Mouse (Mus musculus) heart, embryonic 11.5 days (tissue): ENCODE results near the gene Sstr3. TPM values are rescaled to one million over a fixed set of nuclear protein-coding genes. Genes with fewer than 3 reads are reported as not detected.

Experiments
- ATAC-seq: fragments of 200-750 bp; cut with Nextera tagmentation; replicated peaks from 2 replicates; pipeline ENCODE4 v1.8.0; 2017; ENCODE audit warnings: moderate library complexity; ENCODE audit not compliant: insufficient number of reproducible peaks, low FRiP score, low TSS enrichment
- H3K27ac ChIP-seq: fragments of 300-500 bp; sonication (generic); 2 replicates; pipeline ENCODE4 v1.5.1; 2014; ENCODE audit warnings: mild to moderate bottlenecking, low read depth, low read length
- H3K27me3 ChIP-seq: fragments of 300-500 bp; sonication (generic); 2 replicates; pipeline ENCODE4 v1.6.1; 2014; ENCODE audit warnings: mild to moderate bottlenecking, low read length, mixed read lengths; ENCODE audit not compliant: control insufficient read depth, insufficient read depth
- H3K36me3 ChIP-seq: fragments of 300-500 bp; sonication (generic); 2 replicates; pipeline ENCODE4 v1.6.1; 2014; ENCODE audit warnings: mild to moderate bottlenecking, low read length, moderate library complexity, mixed read lengths; ENCODE audit not compliant: control insufficient read depth, insufficient read depth
- H3K4me1 ChIP-seq: fragments of 300-500 bp; sonication (generic); 2 replicates; pipeline ENCODE4 v1.6.1; 2014; ENCODE audit warnings: low read length; ENCODE audit not compliant: control insufficient read depth, insufficient read depth
- H3K4me2 ChIP-seq: fragments of 300-500 bp; sonication (generic); 2 replicates; pipeline ENCODE4 v1.6.1; 2014; ENCODE audit warnings: mild to moderate bottlenecking, moderate library complexity
- H3K4me3 ChIP-seq: fragments of 300-500 bp; sonication (generic); 2 replicates; pipeline ENCODE4 v1.5.1; 2014; ENCODE audit warnings: low read depth, low read length
- H3K9ac ChIP-seq: fragments of 300-500 bp; sonication (generic); 2 replicates; pipeline ENCODE4 v1.6.1; 2014; ENCODE audit warnings: mild to moderate bottlenecking, low read depth, low read length, moderate library complexity
- H3K9me3 ChIP-seq: fragments of 300-500 bp; sonication (generic); replicated peaks from 2 replicates; pipeline ENCODE4 v1.6.1; 2016; ENCODE audit warnings: low read length; ENCODE audit not compliant: control insufficient read depth
- WGBS: fragments of 180-500 bp; shearing (Covaris S2); extraction: QIAGEN DNeasy Blood & Tissue Kit; methylation state at CpG from one replicate; pipeline ENCODE4 v1.1.7; 2014; ENCODE audit not compliant: insufficient replicate concordance; 5-methylcytosine and 5-hydroxymethylcytosine counted together
- polyA plus RNA-seq: library from polyadenylated mRNA; unstranded; fragments of >200 nt; fragmentation: Nextera tagmentation; extraction: Ambion mirVana; gene quantifications from 2 replicates; pipeline ENCODE4 v1.2.1, GENCODE M21; 2014

Gene Sstr3
- 0.04 and 0.38 TPM in 2 replicates for polyA plus RNA-seq

- ATAC-seq, result no peak
- peaks cover 40% of the 10 kb centered on the region for H3K27me3 ChIP-seq
- no peaks in the 10 kb centered on the region for H3K9me3 ChIP-seq
- no peak within 1 kb of the TSS for H3K4me3 ChIP-seq
- no peak within 1 kb of the TSS for H3K4me2 ChIP-seq
- H3K4me1 ChIP-seq, result peaks cover 20% of the 10 kb centered on the region
- WGBS, result 9% methylated on average over 14 of the region's 14 CpGs
- H3K36me3 ChIP-seq, result no peaks in the 10 kb centered on the region
- H3K9ac ChIP-seq, result no peak within 1 kb of the TSS
- H3K27ac ChIP-seq, result no peak within 1 kb of the TSS
Measured at GRCm38 (mm10) chr15:78544561-78545001, at the start of gene Sstr3. Sstr3 (minus strand) TSS chr15:78544685.

DNA sequence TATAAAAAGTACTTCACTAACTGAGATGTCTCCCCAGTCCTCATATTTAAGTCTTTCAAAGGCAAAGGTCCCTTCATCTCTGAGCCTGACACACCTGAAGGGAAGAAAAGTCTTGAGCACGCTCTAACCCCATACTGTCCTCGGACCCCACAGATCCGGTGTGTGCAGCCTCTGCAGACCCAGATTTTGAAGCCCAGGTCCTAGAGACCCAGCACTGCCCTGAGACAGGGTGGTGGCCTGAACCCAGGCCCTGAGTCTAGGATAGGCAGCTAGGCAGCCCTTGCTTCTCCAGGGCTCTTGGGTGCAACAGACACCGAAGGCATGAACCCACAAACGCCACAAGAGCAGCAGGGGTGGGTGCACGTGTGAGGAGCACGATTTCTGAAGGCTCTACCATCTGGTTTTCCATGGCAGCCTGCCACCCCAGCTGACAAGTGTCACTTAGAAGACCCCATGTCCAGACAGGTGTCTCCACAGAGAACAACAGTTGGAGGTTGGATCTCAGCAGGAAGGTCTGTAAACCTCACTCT, 49.5 kb upstream of the Sstr3 start:
- 80% methylated on average over 7 of the region's 7 CpGs for whole genome bisulfite sequencing
- no peaks in the 10 kb centered on the region for H3K4me1 ChIP-seq
- H3K4me2 ChIP-seq, result no peak overlapping the region
- no peak overlapping the region for H3K9ac ChIP-seq
- H3K27me3 ChIP-seq, result no peaks in the 10 kb centered on the region
- no peak for ATAC-seq
- H3K9me3 ChIP-seq, result no peaks in the 10 kb centered on the region
- no peak overlapping the region for H3K4me3 ChIP-seq
- H3K27ac ChIP-seq, result no peak overlapping the region
- H3K36me3 ChIP-seq, result no peaks in the 10 kb centered on the region

- Histone ChIP-seq H3K27me3 (no peaks in the 10 kb centered on the region), H3K36me3 (no peaks in the 10 kb centered on the region), H3K27ac (no peak overlapping the region), H3K4me2 (no peak overlapping the region), H3K4me1 (no peaks in the 10 kb centered on the region), H3K4me3 (no peak overlapping the region), H3K9ac (no peak overlapping the region), H3K9me3 (no peaks in the 10 kb centered on the region)
- 71% methylated on average over 14 of the region's 14 CpGs for WGBS
- no peak for ATAC-seq
Measured at GRCm38 (mm10) chr15:78592452-78592968, 48.0 kb upstream of the Sstr3 start.

GRCm38 (mm10) chr15:78591680-78592451, 47.4 kb upstream of the Sstr3 start:
- Histone ChIP-seq H3K4me1 (no peaks in the 10 kb centered on the region), H3K36me3 (no peaks in the 10 kb centered on the region), H3K4me3 (no peak overlapping the region), H3K27me3 (no peaks in the 10 kb centered on the region), H3K27ac (no peak overlapping the region), H3K9ac (no peak overlapping the region), H3K9me3 (no peaks in the 10 kb centered on the region), H3K4me2 (no peak overlapping the region)
- ATAC-seq, result no peak
- 60% methylated on average over 15 of the region's 15 CpGs for WGBS

GRCm38 (mm10) chr15:78590785-78591184, 46.3 kb upstream of the Sstr3 start:
- WGBS, result 72% methylated on average over 6 of the region's 6 CpGs

DNA sequence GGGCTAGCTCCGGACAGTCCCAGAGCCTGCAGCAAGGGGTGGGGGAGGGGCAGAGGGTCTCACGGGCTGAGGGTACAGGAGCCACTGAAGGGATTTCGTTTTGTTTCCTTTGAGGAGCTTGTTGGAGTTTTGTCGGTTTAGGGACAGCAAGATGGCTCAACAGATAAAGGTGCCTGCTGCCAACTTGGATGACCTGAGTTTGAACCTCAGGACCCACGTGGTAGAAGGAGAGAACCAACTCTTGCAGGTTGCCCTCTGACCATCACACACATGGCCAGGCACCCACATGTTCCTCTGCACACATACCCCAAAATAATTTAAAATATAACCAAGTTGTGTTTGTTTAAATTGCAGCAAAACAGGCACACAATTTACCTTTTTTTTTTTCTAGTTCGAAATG, 45.5 kb upstream of the Sstr3 start:
- 63% methylated on average over 6 of the region's 6 CpGs for WGBS
- H3K4me3 ChIP-seq, result no peak overlapping the region
- no peaks in the 10 kb centered on the region for H3K36me3 ChIP-seq
- H3K4me1 ChIP-seq, result no peaks in the 10 kb centered on the region
- H3K27me3 ChIP-seq, result no peaks in the 10 kb centered on the region
- H3K27ac ChIP-seq, result no peak overlapping the region
- H3K4me2 ChIP-seq, result no peak overlapping the region
- ATAC-seq, result no peak
- H3K9me3 ChIP-seq, result no peaks in the 10 kb centered on the region
- no peak overlapping the region for H3K9ac ChIP-seq

More at GRCm38 (mm10) chr15:78590785-78591184, 46.3 kb upstream of the Sstr3 start:
- ATAC-seq, result no peak
- Histone ChIP-seq H3K27ac (no peak overlapping the region), H3K27me3 (no peaks in the 10 kb centered on the region), H3K36me3 (no peaks in the 10 kb centered on the region), H3K4me1 (no peaks in the 10 kb centered on the region), H3K4me2 (no peak overlapping the region), H3K4me3 (no peak overlapping the region), H3K9me3 (no peaks in the 10 kb centered on the region), H3K9ac (no peak overlapping the region)

GRCm38 (mm10) chr15:78588900-78589299, 44.4 kb upstream of the Sstr3 start:
- Histone ChIP-seq H3K9ac (no peak overlapping the region), H3K36me3 (no peaks in the 10 kb centered on the region), H3K4me2 (no peak overlapping the region), H3K27ac (no peak overlapping the region), H3K9me3 (no peaks in the 10 kb centered on the region), H3K4me1 (no peaks in the 10 kb centered on the region), H3K27me3 (no peaks in the 10 kb centered on the region), H3K4me3 (no peak overlapping the region)
- WGBS, result 76% methylated on average over 4 of the region's 4 CpGs
- ATAC-seq, result no peak

DNA sequence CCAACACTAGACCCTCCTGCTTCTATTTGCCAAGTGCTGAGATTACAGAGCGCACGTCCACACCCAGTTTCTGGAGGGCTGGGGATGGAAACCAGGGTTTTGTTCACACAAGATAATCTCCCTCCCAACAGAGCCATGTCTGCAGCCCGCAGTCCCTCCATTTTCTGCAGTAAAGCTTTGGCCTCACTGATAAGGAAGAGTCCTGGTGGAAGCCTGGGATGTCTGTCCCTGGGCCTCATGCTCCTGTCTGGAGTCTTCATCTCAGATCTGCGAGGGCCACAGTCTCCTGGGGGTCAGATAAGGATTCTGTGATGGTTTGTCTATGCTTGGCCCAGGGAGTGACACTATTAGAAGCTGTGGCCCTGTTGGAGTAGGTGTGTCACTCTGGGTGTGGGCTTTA, 43.6 kb upstream of the Sstr3 start:
- Histone ChIP-seq H3K36me3 (no peaks in the 10 kb centered on the region), H3K4me2 (no peak overlapping the region), H3K27me3 (no peaks in the 10 kb centered on the region), H3K4me3 (no peak overlapping the region), H3K4me1 (no peaks in the 10 kb centered on the region), H3K9ac (no peak overlapping the region), H3K27ac (no peak overlapping the region), H3K9me3 (no peaks in the 10 kb centered on the region)
- ATAC-seq, result no peak
- 52% methylated on average over 4 of the region's 4 CpGs for WGBS
